Mouse (Mus musculus): ENCODE measurements around the gene Vmn2r112. TPM values are rescaled to one million over a fixed set of nuclear protein-coding genes. Genes with fewer than 3 reads are reported as not detected.
"Not testable (repeated sequence)": the region's sequence is repeated elsewhere in the genome, so short reads cannot be mapped to it uniquely, and the experiment has no call there.

Vmn2r112 gene
- not detected for total RNA-seq (2021)
- long read RNA-seq, experiment 1, result 0 reads
- long read RNA-seq, experiment 2, result 0 reads

- DNase-seq (ENCODE audit: low spot score in 2 of 2), result not testable (repeated sequence)
Measured at GRCm38 (mm10) chr17:22600651-22601050, at the start of gene Vmn2r112. Gene Vmn2r112, plus strand, starts transcription at chr17:22600951.

DNA sequence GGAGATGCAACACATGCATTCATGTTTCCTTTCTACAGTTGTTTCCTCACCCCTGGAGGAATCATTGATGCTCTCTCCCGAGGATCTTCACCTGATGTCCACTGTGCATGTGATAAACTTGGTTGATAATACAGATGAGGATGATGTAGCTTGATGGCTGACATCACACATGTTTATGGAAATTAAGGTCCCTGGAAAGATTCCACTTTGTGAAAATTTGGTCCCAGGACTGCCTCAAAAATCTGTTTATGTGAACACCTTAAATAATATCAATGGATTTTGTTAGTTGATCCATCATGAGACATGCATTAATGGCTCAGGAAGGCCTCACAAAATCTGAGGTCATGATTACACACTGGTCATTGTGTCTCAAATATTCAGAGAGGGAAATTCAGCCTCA lies 27.4 kb upstream of the Vmn2r112 start, which contains the start of gene Vmn2r111:
Gene Vmn2r111 (minus strand): TSS at position 101 of the 400 bp plus-strand sequence.
- DNase-seq (ENCODE audit: low spot score in 2 of 2), result not testable (repeated sequence)

DNA sequence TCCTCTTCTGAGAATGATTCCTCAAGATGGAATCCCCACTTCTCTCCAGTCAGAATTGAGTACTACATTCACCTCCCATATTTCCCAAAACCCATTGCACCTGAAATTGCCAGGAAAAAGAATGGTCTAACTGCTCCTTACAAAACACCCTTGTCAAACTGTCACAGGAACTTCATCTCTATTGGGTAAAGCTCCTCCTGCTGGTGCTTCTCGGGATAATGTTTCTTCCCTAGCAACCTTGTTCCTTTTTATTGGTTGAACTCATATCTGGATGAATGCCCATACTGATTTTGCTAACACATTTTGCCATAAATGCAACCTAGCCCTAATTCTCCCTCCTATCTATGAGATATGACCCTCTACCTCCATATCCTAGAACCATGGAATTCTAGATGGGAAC lies 29.9 kb downstream of the Vmn2r112 start:
- DNase-seq (ENCODE audit: low spot score in 2 of 2), result no peak

Other genes with a start within 250 kb of the Vmn2r112 start
- 1 to 10 TPM; 9.0 to 9.3 TPM for gene Zfp944, start 239.6 kb upstream of the Vmn2r112 start, total RNA-seq (2021)
- gene Zfp758, start 239.5 kb upstream of the Vmn2r112 start, total RNA-seq (2021), result 10 to 100 TPM; 10.9 to 11.5 TPM
- gene Zfp946, start 176.7 kb upstream of the Vmn2r112 start, total RNA-seq (2021), result 10 to 100 TPM; 11.6 to 14.5 TPM
- not detected for gene Vmn2r111, start 27.5 kb upstream of the Vmn2r112 start, total RNA-seq (2021)